Mouse (Mus musculus) kidney, adult 2 months (tissue): Measurements from ENCODE around the gene Krtap19-5.

ENCODE experiments used
- CTCF ChIP-seq: fragments of 200-500 bp; conservative IDR thresholded peaks from 2 replicates; pipeline ENCODE4 v1.5.1; 2011; ENCODE audit warnings: low read depth, mild to moderate bottlenecking, control low read depth, low read length, moderate library complexity, mixed read lengths; ENCODE audit not compliant: insufficient read depth, insufficient read length
- POLR2A ChIP-seq: fragments of 200-500 bp; IDR thresholded peaks from one replicate; pipeline ENCODE4 v1.6.1; 2011; ENCODE audit warnings: low read depth, low read length, control low read depth

- TF ChIP-seq CTCF (no peak), POLR2A (no peak)
Observed at GRCm38 (mm10) chr16:88848558-88848957, 47.7 kb downstream of the Krtap19-5 start.
